Mouse (Mus musculus) MEL-GATA-1-ER (cell line): ENCODE data around the gene P3h2.

Source experiments
- DNase-seq: peaks from one replicate; pipeline ENCODE4 v3.0.0-alpha.2; 2012; ENCODE audit warnings: low read depth; ENCODE audit errors: extremely low read depth

P3h2 gene

DNA sequence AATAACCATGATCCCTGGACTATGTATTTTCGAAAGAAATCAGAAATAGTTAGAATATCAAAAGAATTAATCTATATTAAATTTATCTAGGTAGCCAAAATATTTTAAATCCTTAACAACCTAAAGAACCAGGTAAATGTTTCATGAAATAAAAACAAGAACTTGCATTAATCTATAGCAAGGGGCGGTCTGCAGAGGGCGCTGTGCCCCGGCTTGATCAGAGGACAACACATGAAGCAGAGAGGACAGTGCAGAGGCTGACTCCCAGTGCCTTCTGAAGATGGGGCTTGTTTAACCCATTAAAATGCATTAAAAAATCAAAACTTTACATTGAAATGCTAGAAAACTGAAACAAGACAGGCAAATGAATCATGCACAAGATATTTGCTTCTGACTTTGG lies 121.9 kb downstream of the P3h2 start:
- no peak for DNase-seq

DNA sequence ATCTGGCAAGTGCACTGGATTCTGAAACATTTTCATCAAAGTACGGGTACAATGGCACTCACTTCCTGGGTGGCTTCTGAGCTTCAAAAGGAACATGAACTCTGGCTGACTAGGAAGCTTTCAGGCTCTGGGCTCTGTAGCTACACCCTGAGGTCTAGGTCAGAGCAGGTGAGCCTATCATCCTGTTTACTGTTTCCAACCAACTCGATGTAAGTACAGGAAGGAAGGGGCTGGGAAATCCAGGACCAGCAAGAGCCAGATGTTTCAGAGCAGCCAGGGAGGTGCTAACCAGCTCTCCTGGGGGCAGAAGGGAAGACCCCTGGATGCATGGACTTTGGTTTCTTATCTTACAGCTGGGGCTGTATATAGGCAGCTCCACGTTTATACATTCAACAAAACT lies 126.5 kb downstream of the P3h2 start:
- no peak for DNase-seq

DNA sequence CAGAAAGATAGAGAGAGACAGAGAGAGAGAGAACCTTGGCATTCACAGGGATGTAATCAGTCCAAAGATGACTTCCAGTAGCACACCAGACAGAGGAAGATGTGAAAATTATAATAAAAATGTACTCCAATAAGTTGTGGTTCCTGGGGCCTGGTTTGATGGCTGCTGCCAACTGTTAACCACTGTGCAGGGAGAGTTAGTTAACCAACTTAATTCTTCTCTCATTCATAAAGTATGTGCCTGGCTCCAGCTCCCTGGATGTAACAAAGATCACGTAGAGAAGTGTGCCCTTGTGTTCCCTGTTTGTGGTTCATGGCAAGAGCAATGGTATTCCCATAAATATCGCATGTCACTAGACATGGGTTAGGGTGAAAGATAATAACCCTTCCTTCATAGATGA lies 128.4 kb downstream of the P3h2 start:
- DNase-seq, result no peak

DNA sequence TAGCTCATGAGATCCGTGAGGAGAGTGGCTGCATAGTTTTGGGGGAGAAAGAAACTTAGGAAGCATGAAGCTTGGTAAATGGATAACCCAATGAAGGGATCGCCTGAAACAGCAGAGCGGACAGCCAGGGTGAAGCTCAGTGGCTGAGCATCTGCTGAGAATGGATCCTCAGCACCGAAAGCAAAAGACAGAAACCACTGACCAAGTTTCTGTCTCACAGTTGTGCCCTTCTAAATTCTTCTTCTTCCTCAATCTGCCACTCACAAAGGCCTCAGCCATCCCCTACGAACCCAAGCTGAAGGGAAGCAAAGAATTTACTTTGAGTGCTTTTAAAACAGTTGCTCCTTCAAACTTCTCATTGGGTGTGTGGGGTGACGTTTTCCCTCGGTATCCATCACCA lies 134.3 kb downstream of the P3h2 start:
- DNase-seq, result no peak

DNA sequence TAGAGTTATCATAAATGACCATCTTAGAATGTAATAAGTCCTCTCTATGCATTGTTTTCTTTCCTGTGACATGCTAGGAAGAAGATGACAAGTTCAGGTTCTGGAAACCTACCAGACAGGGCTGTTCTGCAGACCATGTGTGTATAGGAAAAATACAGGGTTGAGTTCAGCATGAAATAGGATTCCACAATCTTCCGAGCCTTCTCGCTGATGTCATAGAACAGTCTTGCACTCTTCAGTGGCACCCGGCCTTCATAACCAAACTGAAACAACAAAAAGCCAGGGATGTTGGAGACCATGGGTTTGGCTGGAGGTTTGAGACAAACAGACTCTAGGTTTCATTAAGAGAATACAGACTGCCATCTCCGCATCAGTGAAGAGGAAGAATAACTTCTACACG lies 134.9 kb downstream of the P3h2 start:
- no peak for DNase-seq

DNA sequence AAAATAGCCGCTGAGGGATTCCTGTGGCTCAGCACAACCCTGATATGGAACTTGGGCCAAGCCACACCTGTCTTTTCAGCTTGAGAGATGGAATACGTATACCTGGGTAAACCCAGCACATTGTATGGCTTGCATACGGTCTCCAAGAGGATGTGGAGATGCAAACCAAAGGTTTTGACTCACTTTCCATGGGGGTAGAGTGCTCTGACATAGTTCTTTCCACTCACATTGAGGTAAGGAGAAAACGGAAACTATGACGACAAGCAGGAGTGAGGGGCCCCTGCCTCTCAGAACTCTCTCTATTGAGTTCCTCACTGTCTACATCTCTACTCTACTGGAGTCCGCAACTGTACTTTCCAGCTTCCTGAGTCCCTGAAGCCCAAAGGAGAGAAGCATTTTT lies 135.4 kb downstream of the P3h2 start:
- no peak for DNase-seq

DNA sequence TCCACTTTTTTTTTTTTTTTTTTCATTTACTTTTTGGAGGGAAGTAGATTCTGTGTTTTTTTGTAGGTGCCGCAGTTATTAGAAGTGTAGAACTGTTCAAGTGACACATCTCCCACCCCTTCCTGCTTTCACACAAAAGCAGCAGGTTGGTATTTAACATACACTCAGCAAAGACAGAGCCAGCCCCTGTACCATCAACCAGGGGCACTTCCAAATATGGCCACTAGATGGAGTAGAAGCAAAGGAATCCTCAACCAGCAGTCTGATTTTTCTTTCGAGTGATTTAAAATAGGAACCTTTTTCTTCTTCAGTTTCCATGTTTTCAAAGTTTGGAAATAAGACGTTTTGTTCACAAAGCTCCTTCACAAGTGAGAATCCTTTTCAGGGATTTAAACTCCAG lies 138.3 kb downstream of the P3h2 start:
- DNase-seq, result peak; percentile 26

DNA sequence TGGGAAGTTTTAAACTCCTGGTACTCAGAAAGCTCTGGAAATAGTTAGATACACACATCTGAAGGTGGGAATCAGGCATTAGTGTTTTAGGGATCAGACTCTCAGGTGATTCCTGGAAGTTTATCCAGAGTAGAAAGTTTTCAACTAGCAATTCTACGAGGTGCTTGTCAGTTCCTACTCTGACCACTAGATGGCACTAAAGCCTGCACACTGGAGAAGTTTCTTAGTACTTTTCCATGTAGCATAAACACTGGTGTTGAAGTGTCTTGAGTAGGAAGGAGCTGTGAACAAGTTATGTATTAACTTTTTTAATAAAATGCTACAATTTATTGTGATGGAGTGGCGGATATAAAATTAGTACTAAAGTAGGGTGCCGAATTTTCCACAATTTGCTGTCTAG lies 141.7 kb downstream of the P3h2 start:
- peak; percentile 33 for DNase-seq

DNA sequence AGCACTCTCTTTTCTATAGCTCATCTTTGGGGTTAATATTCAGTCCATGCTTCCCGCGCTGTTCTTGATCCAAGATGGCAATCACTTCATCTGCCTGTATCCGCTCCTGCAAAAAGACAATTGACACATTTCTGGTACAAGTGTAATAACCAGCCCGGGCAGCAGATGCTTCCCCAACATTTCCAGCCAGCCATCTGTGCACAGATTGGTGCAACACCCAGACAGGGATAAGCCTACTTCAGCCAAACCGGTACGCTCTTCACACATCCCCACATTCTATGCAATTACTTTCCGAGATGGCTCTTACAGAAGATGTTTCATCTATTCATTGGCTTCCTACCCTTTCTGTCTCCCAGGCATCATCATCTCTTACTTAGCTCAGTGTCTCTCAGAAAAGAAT lies 145.2 kb downstream of the P3h2 start:
- no peak for DNase-seq

DNA sequence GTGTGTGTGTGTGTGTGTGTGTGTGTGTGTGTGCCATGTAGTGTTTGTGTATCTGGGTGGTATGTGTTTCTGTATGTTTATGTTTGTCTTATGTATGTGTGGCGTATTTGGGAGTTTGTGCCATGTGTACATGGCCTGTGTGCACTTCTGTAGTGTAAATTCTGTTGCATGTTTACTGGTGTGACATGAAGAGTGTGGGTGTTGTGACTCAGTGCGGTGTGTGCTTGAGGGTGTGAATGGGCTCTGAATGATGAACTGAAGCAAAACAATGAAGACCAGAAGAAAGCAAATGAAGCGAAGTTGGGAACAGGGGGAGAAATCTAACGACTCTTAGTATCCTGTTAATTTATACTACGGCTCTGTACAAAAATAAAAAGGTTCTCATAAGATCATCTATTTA lies 145.7 kb downstream of the P3h2 start:
- DNase-seq, result no peak

DNA sequence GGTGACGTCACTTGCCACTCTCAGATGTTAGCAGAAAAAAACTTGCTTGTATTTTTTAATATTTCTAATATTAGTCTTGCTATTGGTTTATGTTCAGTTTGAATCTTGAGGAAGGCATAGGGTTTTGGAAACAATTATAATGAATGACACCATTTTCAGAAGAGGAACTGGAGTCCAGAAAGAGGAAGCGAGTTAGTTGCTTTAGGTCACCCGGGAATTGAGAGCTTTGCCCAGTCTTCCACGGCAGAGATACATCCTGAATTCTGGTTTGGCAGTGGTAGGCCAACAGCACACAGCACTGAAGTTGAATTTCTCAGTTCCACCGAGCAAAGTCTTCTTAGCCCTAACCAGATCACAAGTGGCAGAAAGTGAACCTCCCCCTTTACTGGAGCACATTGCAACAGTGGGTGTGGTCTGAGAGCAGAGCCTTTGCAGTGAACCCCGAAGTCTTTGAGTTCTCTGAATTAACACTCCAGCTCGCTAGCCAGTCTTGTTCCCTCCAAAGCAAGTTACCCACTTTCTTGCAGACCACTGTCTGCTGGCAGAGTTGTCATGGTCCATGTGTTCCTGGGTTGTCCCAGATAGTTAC lies 146.8 kb downstream of the P3h2 start:
- peak; percentile 6 for DNase-seq

DNA sequence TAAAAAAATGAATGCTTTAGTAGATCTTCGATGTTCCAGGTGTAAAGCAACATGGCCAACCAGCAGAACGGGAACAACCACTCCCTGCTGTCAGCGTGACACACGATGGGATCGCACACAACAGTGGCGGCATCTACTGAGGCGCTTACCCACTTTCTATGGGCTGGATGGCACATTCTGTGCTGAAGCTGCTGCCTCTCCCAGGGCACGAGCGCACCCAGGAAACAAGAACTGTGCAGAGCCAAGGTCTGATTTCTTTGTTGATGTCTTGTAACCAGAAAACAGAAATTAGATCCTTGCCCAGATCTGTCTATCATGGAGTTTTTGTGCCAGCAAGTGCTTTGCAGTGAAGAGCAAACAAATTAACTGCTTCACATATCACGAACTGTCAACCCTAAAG lies 147.4 kb downstream of the P3h2 start:
- no peak for DNase-seq

DNA sequence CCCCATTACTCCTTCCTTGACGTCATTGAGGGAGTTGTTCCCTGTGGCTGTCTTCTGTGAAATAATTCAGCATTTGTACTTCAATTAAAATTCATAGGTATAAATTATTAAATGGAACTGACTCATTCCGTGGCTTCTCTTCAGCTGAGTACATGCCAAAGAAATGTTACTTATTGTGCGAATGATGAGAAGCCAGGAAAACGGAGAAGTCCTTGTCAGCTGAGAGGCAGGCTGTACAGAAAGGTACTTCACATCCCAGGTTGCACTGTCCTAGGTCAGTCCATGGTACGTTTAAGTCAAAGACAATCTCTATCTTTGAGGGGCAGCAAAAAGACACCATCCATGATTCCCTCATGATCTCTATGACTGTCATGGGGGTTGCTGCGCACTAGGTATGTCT lies 148.8 kb downstream of the P3h2 start:
- DNase-seq, result no peak

DNA sequence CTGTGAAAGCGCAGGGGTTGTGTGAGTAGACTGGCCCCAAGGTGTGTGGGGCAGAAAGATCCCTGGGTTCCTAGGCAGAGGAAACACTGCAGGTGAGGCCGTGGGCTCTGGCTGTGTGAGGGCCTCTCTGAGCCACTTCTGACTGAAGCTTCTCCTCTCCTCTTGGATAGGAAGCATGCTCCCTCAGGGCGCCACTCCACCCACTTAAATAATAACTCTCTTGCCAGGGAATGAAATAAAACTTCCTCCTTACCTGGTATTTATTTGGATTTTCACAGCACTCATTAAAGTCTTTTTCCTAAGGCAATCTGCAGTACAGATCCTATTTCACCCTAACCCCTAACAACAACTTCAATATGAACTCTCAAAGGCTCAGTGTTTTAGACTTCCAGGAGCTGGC lies 151.0 kb downstream of the P3h2 start:
- DNase-seq, result no peak

DNA sequence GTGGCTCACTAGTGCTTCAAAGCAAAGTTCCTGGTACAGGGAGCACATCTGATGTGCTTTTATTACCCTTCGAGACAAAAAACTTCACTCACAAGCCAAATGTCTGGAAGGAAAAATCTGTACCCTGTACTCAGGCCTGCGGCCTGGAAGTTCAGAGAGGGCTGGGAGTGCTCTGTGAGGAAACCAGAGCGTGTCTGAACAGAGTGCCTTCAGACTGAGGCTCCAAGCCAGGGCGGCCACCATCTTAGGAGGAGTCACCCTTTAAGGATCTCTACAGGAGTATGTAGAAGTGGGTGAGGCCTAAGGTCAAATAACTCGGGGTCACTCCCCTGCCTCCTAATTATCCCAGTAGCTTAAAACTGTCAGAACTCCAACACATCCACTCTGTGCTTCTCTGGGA lies 152.2 kb downstream of the P3h2 start:
- DNase-seq, result no peak

DNA sequence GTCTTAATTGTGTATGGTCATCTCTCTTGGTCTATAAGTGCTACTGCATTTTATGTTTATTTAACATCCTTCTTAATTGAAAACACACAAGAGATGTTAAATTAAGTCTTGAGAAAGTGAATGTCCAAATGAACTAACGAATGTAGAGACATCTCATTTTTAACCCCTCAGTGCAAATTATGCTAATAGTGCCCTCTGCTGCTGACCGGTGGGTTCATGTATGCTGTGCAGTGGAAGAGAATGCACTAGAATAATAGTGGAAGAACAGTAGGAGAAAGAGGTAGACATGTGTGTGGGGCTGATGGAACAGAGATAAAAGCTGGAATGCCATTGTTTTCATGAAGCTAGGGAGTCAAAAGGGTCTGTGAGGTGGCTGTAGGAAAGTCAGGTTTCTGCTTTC lies 153.6 kb downstream of the P3h2 start:
- DNase-seq, result no peak

DNA sequence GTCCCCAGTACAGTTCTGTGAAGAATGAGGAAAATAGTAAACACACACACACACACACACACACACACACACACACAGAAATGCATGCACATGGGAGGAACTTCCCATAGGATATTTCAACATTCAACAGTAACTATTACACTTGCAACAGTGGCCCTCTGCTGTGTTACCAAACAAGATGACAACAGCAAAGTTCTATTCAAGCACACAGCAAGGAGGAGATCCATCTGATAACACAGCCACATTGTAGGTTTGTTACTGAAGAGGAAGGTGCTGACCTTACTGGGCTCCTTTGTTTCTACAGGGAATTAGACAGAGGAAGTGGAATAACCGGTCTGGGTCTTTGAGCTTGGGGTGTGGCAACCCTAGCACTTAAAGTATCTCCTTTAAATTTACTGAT lies 157.5 kb downstream of the P3h2 start:
- no peak for DNase-seq

DNA sequence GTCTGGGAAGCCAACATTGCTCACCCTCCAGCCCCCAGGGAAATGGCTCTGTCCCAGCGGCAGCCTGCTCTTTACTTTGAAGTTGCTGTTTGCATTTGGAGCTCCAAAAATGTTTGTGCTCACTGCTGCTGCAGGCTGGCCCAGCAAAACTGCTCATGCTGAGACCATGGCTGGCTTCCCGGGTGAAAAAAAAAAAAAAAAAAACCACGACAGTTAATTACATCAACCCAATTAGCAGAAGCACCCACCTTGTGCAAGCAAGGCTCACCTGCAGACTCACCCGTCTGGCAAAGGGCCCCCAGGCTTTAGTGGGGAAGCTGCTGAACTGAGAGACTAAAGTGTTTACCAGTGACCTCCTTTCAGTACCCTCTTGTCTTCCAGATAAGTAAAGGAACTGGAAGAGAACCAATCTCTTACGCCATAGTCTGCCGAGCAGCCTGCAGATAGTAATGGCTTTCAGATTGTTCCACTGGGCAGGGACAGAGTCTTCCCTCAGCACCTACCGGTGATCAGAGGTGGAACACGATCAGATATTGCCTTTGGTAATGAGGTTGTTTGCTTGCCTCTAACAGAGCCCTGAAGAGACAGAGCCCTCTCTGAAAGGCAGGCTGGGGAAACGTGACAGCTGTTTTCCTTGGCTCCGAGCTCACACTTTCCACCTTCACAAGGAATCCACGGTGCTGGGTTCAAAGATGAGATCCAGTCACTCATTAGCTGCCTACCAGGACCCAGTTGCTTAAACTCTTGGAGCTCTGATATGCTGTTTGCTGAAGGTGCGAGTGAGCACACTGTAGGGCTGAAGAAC lies 160.2 kb downstream of the P3h2 start:
- no peak for DNase-seq

DNA sequence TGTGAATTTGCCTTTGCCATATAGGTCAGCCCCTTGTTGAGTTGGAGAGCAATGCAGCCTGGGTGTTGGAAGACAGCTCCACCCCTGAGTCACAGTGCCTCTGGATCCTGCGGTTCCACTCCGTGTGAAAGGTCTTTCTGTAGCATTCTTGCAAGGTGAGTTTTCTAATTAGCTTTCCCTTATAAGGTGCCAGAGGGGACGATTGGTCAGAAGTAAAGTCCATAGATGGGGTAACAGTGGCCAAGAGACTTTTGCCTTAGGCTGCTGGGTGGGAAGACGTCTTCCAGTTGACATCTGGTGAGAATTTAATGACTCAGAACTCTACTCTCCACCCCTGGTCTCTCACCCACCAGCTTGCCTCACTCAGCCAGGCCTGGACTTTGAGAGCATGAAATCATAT lies 163.3 kb downstream of the P3h2 start:
- no peak for DNase-seq

DNA sequence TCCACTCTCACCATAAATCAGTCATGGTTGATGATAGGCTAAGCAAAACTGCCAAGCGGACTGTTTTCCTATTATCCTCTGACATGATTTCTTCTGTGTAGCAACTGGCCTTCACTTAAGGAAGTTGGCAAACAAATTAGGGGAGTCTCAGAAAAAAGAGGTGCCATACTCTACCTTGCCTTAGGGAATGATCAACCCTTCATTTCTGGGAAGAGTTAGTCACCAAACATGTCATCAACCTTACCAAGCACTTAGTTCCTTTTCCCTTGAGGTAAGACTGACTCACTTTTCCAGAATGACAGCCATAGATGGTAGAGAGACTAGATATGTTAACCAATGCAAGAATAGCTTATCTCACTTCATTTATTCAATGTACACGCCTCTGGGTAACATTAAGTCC lies 171.4 kb downstream of the P3h2 start:
- no peak for DNase-seq

DNA sequence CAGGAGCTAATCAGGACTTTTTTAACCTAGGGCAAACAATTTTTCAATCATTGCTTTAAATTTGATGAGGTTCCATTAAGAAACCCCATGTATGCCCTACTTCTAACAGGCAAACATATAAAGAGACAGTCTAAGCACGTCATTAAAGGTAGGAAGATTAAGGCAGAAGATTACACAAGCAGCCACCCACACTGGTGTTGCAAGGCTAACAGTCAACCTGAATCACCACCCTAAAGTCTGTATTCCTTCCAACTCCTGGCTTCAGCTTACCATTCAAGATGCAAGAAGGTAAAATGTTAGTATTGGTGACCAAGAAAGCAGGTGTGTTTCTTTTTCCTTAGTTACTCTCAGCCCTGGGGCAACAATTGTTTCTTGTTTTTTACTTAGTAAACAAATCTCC lies 193.4 kb downstream of the P3h2 start:
- DNase-seq, result no peak
